Mouse (Mus musculus) heart, embryonic 16.5 days (tissue): ENCODE measurements at regions not wholly inside any gene's neighbourhood (a gene's known extent, or its start where the extent isn't known, plus 50 kb on each side); places are given as distances from the start of the nearest gene placed in this dataset.

Experiments used
- ATAC-seq: fragments of 200-750 bp; cut with Nextera tagmentation; replicated peaks from 2 replicates; pipeline ENCODE4 v1.8.0; 2017; ENCODE audit warnings: moderate number of reproducible peaks; ENCODE audit not compliant: insufficient read depth, low FRiP score; ENCODE audit errors: extremely low read depth
- H3K27ac ChIP-seq: fragments of 300-500 bp; sonication (generic); 2 replicates; pipeline ENCODE4 v1.5.1; 2014; ENCODE audit warnings: mild to moderate bottlenecking, low read length, control low read depth, moderate library complexity
- H3K27me3 ChIP-seq: fragments of 300-500 bp; sonication (generic); 2 replicates; pipeline ENCODE4 v1.6.1; 2014; ENCODE audit warnings: low read length, mixed read lengths; ENCODE audit not compliant: control insufficient read depth, insufficient read depth
- H3K36me3 ChIP-seq: fragments of 300-500 bp; sonication (generic); 2 replicates; pipeline ENCODE4 v1.6.1; 2014; ENCODE audit not compliant: control insufficient read depth, insufficient read depth
- H3K4me1 ChIP-seq: fragments of 300-500 bp; sonication (generic); 2 replicates; pipeline ENCODE4 v1.6.1; 2014; ENCODE audit warnings: low read length, mixed read lengths; ENCODE audit not compliant: control insufficient read depth, insufficient read depth
- H3K4me2 ChIP-seq: fragments of 300-500 bp; sonication (generic); 2 replicates; pipeline ENCODE4 v1.6.1; 2014; ENCODE audit warnings: low read depth, mild to moderate bottlenecking, control low read depth, low read length
- H3K4me3 ChIP-seq: fragments of 300-500 bp; sonication (generic); 2 replicates; pipeline ENCODE4 v1.5.1; 2014; ENCODE audit warnings: mild to moderate bottlenecking, control low read depth, low read length
- H3K9ac ChIP-seq: fragments of 300-500 bp; sonication (generic); 2 replicates; pipeline ENCODE4 v1.6.1; 2014; ENCODE audit warnings: low read length, control low read depth
- H3K9me3 ChIP-seq: fragments of 300-500 bp; sonication (generic); replicated peaks from 2 replicates; pipeline ENCODE4 v1.6.1; 2016; ENCODE audit warnings: low read length; ENCODE audit not compliant: control insufficient read depth
- WGBS: fragments of 180-500 bp; shearing (Covaris S2); extraction: QIAGEN DNeasy Blood & Tissue Kit; methylation state at CpG from one replicate; pipeline ENCODE4 v1.1.7; 2014; 5-methylcytosine and 5-hydroxymethylcytosine counted together

GRCm38 (mm10) chr4:12263197-12263596 lies 91.4 kb upstream of the Fam92a start:
- no peaks in the 10 kb centered on the region for H3K4me1 ChIP-seq
- H3K4me3 ChIP-seq = no peak overlapping the region
- no peaks in the 10 kb centered on the region for H3K36me3 ChIP-seq
- peaks cover 3% of the 10 kb centered on the region; the same call in 1 of the 2 replicates for H3K9me3 ChIP-seq
- no peak overlapping the region for H3K4me2 ChIP-seq
- H3K9ac ChIP-seq = no peak overlapping the region
- 87% methylated on average over 10 of the region's 10 CpGs for WGBS
- no peaks in the 10 kb centered on the region for H3K27me3 ChIP-seq
- H3K27ac ChIP-seq = no peak overlapping the region
- ATAC-seq = no peak

- H3K9ac ChIP-seq = no peak overlapping the region
- H3K4me3 ChIP-seq = no peak overlapping the region
- no peaks in the 10 kb centered on the region for H3K9me3 ChIP-seq
- no peaks in the 10 kb centered on the region for H3K36me3 ChIP-seq
- H3K4me1 ChIP-seq = no peaks in the 10 kb centered on the region
- H3K4me2 ChIP-seq = no peak overlapping the region
- no peak overlapping the region for H3K27ac ChIP-seq
- no peaks in the 10 kb centered on the region for H3K27me3 ChIP-seq
- no peak for ATAC-seq
Observed at GRCm38 (mm10) chr4:12247994-12248393, 76.2 kb upstream of the Fam92a start.

- Histone ChIP-seq H3K4me1 (no peaks in the 10 kb centered on the region), H3K27ac (no peak overlapping the region), H3K36me3 (no peaks in the 10 kb centered on the region), H3K27me3 (0 out of 2 replicates have a peak, but pooled peaks cover 1% of the 10 kb centered on the region), H3K4me3 (no peak overlapping the region), H3K4me2 (no peak overlapping the region), H3K9me3 (no peaks in the 10 kb centered on the region), H3K9ac (no peak overlapping the region)
- ATAC-seq = no peak
- WGBS = 69% methylated on average over 4 of the region's 4 CpGs
Observed at GRCm38 (mm10) chr4:12246595-12246994, 74.8 kb upstream of the Fam92a start.

GRCm38 (mm10) chr4:12240941-12241571 lies 69.2 kb upstream of the Fam92a start:
- Histone ChIP-seq H3K4me3 (peak overlapping the region; percentile 34), H3K4me1 (no peaks in the 10 kb centered on the region), H3K4me2 (peak overlapping the region; percentile 58), H3K36me3 (no peaks in the 10 kb centered on the region), H3K27me3 (0 out of 2 replicates have a peak, but pooled peaks cover 2% of the 10 kb centered on the region), H3K9me3 (no peaks in the 10 kb centered on the region), H3K9ac (no peak overlapping the region), H3K27ac (no peak overlapping the region)
- 3% methylated on average over 12 of the region's 12 CpGs for WGBS
- no peak; the same call in 1 of the 2 replicates for ATAC-seq

GRCm38 (mm10) chr4:12230731-12231130 lies 58.9 kb upstream of the Fam92a start:
- no peak overlapping the region for H3K4me3 ChIP-seq
- H3K4me2 ChIP-seq = no peak overlapping the region
- ATAC-seq = no peak
- 31% methylated on average over 1 of the region's 1 CpGs for WGBS
- H3K9me3 ChIP-seq = no peaks in the 10 kb centered on the region
- no peak overlapping the region for H3K27ac ChIP-seq
- H3K4me1 ChIP-seq = no peaks in the 10 kb centered on the region
- H3K9ac ChIP-seq = no peak overlapping the region
- no peaks in the 10 kb centered on the region for H3K27me3 ChIP-seq
- no peaks in the 10 kb centered on the region for H3K36me3 ChIP-seq
